Mouse (Mus musculus): Measurements from ENCODE around the gene Taf12.
"Not testable (repeated sequence)": the region's sequence is repeated elsewhere in the genome, so short reads cannot be mapped to it uniquely, and the experiment has no call there.

The Taf12 gene

GRCm38 (mm10) chr4:132269740-132270560 is 4.2 kb upstream of the Taf12 start:
- peak; percentile 84 for DNase-seq (ENCODE audit: low spot score)

DNA sequence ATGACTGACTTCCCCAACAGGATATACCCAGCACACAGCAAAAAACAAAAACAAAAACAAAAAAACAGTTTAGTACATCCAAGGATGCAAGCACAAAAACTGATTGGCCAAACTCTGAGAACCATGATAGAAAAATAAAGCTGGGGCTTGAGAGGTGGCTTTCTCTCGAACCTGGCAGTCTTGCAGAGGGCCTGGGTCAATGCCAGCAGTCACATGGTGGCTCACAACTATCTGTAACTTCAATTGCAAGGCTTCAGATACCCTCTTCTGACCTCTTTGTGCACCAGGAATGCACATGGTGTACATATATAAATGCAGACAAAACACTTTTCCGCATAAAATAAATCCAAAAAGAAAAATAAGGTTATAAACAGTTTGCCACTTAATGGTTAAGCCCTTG is 1.0 kb upstream of the Taf12 start:
- DNase-seq (ENCODE audit: low spot score), result no peak

- no peak for DNase-seq (ENCODE audit: low spot score)
These were observed 1.8 kb downstream of the Taf12 start for GRCm38 (mm10) chr4:132275949-132276348.

GRCm38 (mm10) chr4:132288840-132289239 is 14.7 kb downstream of the Taf12 start:
- not testable (repeated sequence) for DNase-seq (ENCODE audit: low spot score)

DNA sequence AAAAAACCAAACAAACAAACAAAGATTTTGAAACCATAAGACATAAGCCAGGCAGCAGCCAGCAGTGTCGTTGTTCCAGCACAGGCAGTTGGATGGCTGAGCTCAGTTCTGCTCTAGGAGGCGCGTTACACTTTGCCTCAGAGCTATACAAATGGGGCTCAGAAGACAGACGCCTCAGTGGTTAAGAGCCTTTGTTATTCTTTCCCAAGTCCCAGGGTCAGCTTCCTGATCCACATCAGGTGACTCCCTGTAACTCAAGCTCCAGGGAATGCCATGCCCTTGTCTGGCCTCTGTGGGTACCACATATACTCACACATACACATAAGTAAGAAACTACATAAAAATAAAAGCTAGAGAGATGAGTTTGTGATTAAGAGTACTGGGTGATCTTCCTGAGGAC is 16.9 kb downstream of the Taf12 start:
- no peak for DNase-seq (ENCODE audit: low spot score)

DNA sequence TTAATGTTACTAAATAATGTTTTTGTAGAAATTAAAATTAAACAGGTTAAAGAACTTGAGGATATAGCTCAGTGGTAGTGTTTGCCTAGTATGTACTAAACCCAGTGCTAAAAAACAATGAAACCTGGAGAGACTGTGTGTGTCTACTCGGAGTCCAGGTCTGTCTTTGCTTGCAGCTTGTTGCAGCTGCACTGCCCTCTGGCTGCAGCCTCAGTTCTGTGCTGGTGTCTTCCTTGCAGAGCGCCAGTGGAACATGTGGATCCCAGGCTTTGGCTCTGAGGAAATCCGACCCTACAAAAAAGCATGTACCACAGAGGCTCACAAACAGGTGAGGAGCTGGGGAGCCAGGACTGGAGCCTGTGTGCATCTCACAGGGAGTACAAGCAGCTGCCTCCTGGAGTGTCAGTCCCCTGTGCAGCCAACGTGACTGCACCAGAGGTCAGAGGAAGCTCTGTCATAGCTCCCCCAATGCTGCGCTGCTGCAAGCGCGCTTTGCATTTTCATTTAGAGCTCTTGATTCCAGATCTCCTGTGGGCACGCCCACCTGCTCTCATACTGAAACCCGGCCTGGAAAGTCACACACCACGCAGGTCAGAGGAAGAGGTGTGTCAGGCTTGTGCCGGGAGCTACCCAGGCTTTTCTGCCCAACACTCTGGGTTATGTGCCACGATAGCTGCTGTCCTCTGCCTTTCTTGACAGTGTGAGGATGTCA is 17.6 kb downstream of the Taf12 start:
- DNase-seq (ENCODE audit: low spot score), result no peak

DNA sequence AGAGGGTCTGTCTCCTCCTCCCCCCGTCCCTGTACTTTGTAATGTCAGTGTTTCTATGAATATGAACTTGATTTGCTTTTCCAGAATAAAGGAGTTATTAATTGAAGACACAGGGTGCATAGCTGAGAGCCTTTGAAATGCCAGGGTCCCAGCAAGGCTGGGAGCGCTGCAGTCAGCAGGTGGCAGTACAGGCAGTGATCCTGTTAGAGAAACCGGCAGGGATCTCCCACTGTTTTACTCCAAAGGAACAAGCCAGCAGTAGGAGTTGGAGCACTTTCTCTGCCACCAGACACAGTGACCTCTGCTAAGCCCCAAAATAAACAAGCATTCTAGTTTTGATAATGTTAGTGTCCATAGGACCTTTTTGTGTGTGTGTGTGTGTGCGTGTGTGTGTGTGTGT is 18.8 kb downstream of the Taf12 start:
- no peak for DNase-seq (ENCODE audit: low spot score)

- DNase-seq (ENCODE audit: low spot score), result no peak
These were observed 19.6 kb downstream of the Taf12 start for GRCm38 (mm10) chr4:132293682-132294240.

DNA sequence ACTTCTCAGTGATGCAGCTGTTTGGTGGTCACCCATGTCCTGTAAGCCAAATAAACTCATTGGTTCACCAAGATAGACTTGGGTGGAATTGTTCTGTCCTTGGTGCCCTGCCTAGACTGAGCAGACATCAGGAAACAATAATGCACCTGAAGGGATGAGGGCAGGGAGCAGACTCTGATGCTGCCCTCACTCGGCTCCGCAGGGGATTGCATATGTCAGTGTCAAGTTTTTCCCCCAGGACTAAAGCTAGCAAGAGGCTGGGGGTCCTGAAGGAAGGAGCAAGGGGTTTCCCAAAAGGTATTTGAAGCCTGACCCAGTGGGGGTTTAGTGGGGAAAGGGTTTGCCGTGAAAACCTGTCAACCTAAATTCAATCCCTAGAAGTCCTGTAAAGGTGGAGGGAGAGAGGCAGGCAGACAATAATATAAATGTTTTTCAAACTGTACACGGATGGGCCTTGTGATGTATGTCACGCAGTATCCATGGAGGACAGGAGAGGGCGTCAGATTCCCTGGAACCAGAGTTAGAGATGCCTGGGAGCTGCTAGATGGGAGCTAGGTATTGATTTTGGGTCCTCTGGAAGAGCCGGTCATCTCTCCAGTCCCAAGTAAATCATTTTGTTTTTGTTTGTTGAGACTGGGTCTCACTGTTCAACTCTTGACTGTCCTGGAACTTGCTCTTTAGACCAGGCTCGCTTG is 21.7 kb downstream of the Taf12 start:
- no peak for DNase-seq (ENCODE audit: low spot score)

DNA sequence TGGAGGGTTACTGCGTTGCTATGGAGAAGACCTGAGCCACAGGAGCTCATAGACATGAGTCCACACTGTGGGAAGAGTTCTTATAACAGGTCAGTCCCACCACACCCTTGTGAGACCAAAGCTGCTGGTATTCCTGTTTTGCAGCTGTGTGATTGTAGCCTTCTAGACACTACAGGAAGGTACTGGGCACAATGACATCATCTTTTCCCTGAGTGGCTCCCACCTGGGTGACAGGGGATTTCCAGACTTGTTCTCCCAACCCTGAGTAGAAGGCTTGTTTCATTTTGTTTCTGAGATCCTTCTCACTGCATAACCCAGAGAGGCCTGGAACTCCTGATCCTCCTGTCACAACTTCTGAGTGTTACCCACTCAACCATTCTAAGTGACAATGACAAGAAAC is 25.7 kb downstream of the Taf12 start:
- DNase-seq (ENCODE audit: low spot score), result no peak

DNA sequence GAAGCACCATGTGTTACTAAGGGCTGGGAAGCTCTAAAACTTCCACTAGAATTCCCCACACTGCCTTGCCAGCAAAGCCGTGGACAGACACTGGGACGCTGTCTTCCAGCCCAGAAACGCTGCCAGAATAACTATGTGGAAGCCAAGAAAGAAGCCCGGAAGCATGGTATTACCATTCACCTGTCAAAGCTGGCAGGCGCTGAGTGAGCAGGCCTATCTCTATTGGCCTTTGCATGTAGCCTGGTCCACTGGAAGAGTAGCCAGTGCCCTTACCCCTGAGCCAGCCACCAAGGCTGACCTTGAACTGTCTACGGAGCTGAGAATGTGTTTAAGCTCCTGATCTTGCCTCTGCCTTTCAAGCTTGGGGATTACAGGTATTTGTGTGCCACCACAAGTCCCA is 27.3 kb downstream of the Taf12 start:
- DNase-seq (ENCODE audit: low spot score), result no peak

DNA sequence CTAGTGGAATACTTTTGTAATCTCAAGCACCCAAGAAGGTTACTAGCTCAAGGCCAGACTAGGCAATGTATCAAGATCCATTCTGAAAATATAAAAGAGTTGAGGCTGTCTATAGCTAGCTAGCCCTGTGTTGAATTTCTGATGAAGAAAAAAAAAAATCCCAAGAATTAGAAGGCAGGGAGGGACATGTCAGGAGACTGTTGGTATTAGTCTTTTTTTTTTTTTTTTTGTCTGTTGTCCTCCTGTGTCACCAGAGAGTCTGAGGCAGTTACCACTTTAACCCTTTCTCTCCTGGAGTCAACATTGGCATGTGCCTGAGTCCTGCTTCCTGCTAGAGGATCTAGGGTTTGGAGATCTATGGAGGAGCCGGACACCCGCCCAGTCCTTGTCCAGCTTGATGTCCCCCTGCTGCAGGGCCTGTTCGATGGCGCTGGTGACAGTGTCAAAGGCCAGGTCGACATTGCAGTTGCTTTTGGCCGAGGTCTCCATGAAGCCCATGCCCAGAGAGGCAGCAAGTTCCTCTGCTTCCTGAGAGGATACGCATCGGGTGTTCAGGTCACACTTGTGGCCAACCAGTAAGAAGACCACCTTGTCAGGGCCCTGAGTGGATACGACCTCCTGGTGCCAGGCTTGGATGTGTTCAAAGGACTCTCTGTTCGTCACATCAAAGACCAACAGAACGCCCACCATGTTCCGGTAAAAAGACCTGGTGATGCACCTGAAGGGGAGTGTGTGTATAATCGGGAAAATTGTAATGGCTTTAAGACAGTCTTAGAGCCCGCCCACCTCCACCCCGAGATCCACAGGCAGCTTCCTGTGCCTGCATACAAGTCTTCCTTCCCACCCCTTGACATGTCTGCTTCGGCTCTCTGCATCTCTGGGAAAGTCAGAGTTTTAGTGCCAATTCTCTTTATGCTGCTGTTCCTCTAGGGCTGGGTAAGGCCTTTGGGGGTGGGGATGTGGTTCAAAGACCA is 28.1 kb downstream of the Taf12 start:
- no peak for DNase-seq (ENCODE audit: low spot score)

DNA sequence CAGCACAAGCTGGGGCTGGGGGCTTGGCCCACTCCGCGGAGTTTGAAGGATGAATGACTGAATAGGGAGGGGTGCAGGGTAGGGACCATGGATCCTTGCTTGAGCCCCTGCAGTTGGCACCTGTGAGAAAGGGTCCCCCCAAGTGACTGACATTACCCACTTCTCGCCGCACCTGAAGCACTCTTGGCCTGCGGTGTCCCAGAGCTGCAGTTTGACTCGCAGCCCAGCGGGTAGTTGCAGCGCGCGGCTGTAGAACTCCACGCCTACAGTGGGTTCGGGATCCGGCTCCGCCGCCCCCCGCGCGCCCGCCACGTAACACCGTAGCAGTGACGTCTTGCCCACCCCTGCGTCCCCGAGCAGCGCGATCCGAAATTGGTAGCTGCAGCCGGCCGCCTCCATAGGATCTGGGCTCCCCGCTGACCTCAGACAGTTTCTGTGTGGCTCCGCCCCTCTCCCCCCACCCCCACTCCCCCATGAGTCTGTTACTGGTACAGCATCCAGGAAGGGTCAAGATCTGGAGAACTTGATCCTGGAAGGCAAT is 28.8 kb downstream of the Taf12 start, which contains the start of gene Rab42:
Rab42 (minus strand) TSS at position 447 of the 541 bp plus-strand sequence.
- DNase-seq (ENCODE audit: low spot score), result no peak

DNA sequence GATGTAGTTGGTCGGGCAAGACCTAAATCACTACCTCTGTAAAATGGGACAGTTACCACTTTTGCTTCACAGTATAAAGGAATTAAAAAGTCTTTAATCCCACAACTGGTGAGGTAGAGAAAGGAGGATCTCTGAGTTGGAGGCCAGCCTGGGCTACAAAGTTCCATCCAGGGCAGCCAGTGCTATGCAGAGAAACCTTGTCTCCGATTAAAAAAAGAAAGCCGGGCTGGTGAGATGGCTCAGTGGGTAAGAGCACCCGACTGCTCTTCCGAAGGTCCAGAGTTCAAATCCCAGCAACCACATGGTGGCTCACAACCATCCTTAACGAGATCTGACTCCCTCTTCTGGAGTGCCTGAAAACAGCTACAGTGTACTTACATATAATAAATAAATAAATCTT is 29.3 kb downstream of the Taf12 start:
- DNase-seq (ENCODE audit: low spot score), result not testable (repeated sequence)

- no peak for DNase-seq (ENCODE audit: low spot score)
These were observed 31.1 kb downstream of the Taf12 start for GRCm38 (mm10) chr4:132305276-132305675.

- DNase-seq (ENCODE audit: low spot score), result no peak
These were observed 31.8 kb downstream of the Taf12 start for GRCm38 (mm10) chr4:132306004-132306403.

DNA sequence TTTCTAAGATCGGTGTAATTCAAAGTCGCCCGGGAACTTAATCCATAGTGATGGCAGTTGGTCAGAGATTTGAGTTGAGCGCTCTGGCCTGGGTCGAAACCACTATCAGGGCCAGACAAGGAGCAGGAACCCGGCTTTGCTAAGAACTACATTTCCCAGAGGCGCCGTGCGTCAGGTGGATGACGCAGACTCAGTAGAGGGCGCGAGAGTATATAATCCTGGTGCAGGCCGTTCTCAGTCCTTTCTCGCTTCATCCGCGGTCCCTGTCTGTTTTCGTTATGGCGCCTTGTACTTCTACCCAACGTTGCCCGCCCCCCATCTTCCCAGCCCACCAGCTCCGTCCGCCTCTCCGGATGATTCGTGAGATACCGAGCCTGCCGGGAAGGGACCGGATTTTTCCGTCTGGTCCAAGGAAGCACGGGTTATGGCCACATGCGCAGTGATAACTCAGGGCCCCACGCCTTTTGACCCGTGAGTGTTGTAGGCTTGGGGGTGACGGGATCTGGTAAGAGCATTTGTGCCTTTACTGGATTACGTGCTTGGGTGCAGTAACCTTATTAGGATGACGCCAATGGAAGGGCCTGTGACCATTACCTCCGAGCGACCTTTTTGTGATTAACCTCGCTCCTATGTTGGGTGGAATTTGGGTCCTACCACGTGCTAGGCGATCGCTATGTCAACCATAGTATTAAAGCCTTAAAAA is 34.4 kb downstream of the Taf12 start:
- peak; percentile 91 for DNase-seq (ENCODE audit: low spot score)

DNA sequence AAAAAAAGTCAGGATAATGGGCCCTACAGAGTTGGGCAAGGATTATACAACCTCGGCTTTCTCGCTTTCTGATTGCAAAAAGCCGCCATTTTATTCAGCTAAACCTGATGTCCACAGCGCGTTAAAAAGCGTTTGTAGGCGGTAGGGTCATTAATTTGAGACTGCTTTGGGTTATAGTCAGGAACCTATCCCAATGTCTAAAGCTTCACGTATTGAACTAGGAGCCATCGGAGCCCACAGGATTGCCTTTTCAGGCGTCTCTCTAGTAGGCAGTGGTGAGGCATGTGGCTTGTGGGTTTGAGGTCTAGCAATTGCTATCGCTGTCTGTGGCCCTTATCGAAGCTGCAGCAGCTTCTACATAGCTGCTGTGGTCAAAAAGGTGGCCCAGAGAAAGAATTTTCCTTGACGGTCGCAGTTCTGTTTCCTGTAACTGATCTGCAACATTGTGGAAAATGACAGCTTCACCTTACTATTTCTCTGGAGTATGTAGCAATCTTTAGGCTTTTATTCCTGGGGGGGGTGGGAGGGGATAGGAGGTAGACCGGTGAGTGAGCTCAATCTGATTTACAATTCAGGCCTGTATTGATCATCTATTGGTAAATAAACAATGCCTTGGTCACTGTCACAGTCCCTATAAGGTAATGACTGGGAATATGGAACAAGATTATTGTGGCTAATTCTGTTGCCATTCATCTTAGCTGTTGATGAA is 35.1 kb downstream of the Taf12 start:
- DNase-seq (ENCODE audit: low spot score), result no peak

DNA sequence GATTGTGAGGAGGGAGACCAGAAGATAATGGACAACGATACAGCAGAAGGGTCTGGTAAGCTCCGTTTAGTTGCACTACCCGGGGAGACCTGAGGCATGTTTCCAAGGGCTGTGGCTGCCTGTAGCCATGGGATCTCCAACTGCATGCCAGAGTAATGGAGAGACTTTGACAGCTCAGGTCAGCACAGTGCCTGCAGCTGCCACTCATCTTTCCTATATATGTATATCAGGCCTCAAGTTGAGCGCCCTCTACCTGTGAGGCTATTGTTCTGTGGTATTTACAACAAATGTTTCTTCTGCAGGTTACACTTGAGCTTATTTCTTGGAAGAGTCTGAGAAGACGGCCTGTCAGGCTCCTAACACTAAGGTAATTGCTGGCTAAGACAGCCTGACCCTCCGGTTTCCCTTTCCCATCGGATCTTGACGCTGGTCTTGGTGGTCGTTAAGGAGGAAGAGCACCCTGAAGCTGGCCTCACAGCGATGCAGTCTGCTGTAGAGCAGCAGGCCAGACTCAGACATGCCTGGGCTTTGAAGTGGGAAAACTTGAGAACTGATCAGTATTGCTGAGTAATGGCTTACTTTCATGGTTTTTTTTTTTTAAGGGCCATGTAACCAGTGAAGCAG is 35.8 kb downstream of the Taf12 start:
- no peak for DNase-seq (ENCODE audit: low spot score)

Measured in left cerebral cortex, adult 11 months (tissue).